Mouse (Mus musculus) Patski (cell line): ENCODE data around the gene Tom1l2. TPM values are rescaled to one million over a fixed set of nuclear protein-coding genes. Genes with fewer than 3 reads are reported as not detected.

Experiments used
- ATAC-seq: fragments of 100-300 bp; one replicate; pipeline ENCODE4 v1.8.0; 2021
- CTCF ChIA-PET: fragments of 350-600 bp; sonication (Branson Sonifier 250); formaldehyde crosslinking; loops from one replicate; lab custom pipeline; 2022; ENCODE audit warnings: inconsistent platforms; lab: Charles Lee
- POLR2A ChIA-PET: fragments of 350-600 bp; sonication (Branson Sonifier 250); formaldehyde crosslinking; loops from one replicate; lab custom pipeline; 2022; ENCODE audit warnings: antibody characterized with exemption, inconsistent platforms; lab: Charles Lee
- DNase-seq: peaks from one replicate; pipeline ENCODE4 v3.0.0-alpha.2; 2011; ENCODE audit warnings: low read depth, low spot score
- H3K27me3 ChIP-seq: fragments of 371-371 bp; one replicate; pipeline ENCODE4 v1.5.1; 2021
- CTCF ChIP-seq: fragments of 100-300 bp; IDR thresholded peaks from one replicate; pipeline ENCODE4 v1.5.1; 2021
- in situ Hi-C: fragments of 300-500 bp; cut with MboI; formaldehyde crosslinking; loops from 3 replicates; pipeline ENCODE4 v1.11.1; 2018; ENCODE audit warnings: low pct_unique_long_range_greater_than_20kb, mixed read lengths
- polyA plus RNA-seq: library from polyadenylated mRNA; unstranded; gene quantifications from one replicate; pipeline ENCODE4 v1.2.3, GENCODE M21; 2021

The Tom1l2 gene
- polyA plus RNA-seq, 1 experiment from 2014 or later, result 55.5 TPM

GRCm38 (mm10) chr11:60211761-60212160 lies 140.9 kb downstream of the Tom1l2 start:
- CTCF ChIA-PET, result interaction anchor here (3.9 kb wide), 1 partner anchor 12 kb away, joined by 16 read pairs; no protein-coding TSS in a partner anchor

GRCm38 (mm10) chr11:60211152-60211551 lies 141.6 kb downstream of the Tom1l2 start:
- ATAC-seq, result no peak
- CTCF ChIA-PET, result interaction anchor here (3.9 kb wide), 1 partner anchor 11 kb away, joined by 16 read pairs; no protein-coding TSS in a partner anchor
- no peak for TF ChIP-seq CTCF
- POLR2A ChIA-PET, result interaction anchor here (0.9 kb wide), 2 partner anchors 11 to 13 kb away, joined by 3 to 4 read pairs; no protein-coding TSS in a partner anchor
- in situ Hi-C loops, result no loop called here
- DNase-seq, result no peak
- no peaks in the 10 kb centered on the region for H3K27me3 ChIP-seq

More at GRCm38 (mm10) chr11:60211761-60212160, 140.9 kb downstream of the Tom1l2 start:
- no peak for ATAC-seq
- no peaks in the 10 kb centered on the region for H3K27me3 ChIP-seq
- in situ Hi-C loops, result no loop called here
- no peak for TF ChIP-seq CTCF
- POLR2A ChIA-PET, result interaction anchor here (0.9 kb wide), 1 partner anchor 12 kb away, joined by 4 read pairs; no protein-coding TSS in a partner anchor
- no peak for DNase-seq

GRCm38 (mm10) chr11:60210305-60210724 lies 142.4 kb downstream of the Tom1l2 start:
- in situ Hi-C loops, result no loop called here
- CTCF ChIA-PET, result interaction anchor here (3.9 kb wide), 1 partner anchor 10 kb away, joined by 16 read pairs; no protein-coding TSS in a partner anchor
- DNase-seq, result no peak

GRCm38 (mm10) chr11:60209933-60210249 lies 142.8 kb downstream of the Tom1l2 start:
- in situ Hi-C loops, result no loop called here
- H3K27me3 ChIP-seq, result no peaks in the 10 kb centered on the region
- POLR2A ChIA-PET, result no interaction called here
- CTCF ChIA-PET, result interaction anchor here (1.4 to 3.9 kb wide), 2 partner anchors 10 to 83 kb away, joined by 4 to 16 read pairs; no protein-coding TSS in a partner anchor
- DNase-seq, result no peak
- no peak for ATAC-seq
- no peak for TF ChIP-seq CTCF

More at GRCm38 (mm10) chr11:60210305-60210724, 142.4 kb downstream of the Tom1l2 start:
- ATAC-seq, result peak; percentile 27
- POLR2A ChIA-PET, result interaction anchor here (0.9 kb wide), 1 partner anchor 12 kb away, joined by 3 read pairs; no protein-coding TSS in a partner anchor
- no peak for TF ChIP-seq CTCF
- H3K27me3 ChIP-seq, result no peaks in the 10 kb centered on the region

- in situ Hi-C loops, result no loop called here
- TF ChIP-seq CTCF, result no peak
- DNase-seq (no peak), ATAC-seq (no peak)
- H3K27me3 ChIP-seq, result no peaks in the 10 kb centered on the region
- ChIA-PET POLR2A (interaction anchor here (0.6 to 1.2 kb wide), 3 partner anchors 8 to 208 kb away, joined by 3 read pairs; partner anchors contain the start of gene Gid4), CTCF (interaction anchor here (0.8 to 3.9 kb wide), 4 partner anchors 9 to 83 kb away, joined by 3 to 16 read pairs (median 4); no protein-coding TSS in a partner anchor)
These were observed 143.3 kb downstream of the Tom1l2 start for GRCm38 (mm10) chr11:60209217-60209932.

- ChIA-PET POLR2A (interaction anchor here (0.6 to 1.2 kb wide), 3 partner anchors 9 to 209 kb away, joined by 3 read pairs; partner anchors contain the start of gene Gid4), CTCF (interaction anchor here (0.8 to 3.9 kb wide), 4 partner anchors 9 to 84 kb away, joined by 3 to 16 read pairs (median 4); no protein-coding TSS in a partner anchor)
- ATAC-seq, result no peak
- no peak for DNase-seq
- no peak for TF ChIP-seq CTCF
- in situ Hi-C loops, result no loop called here
- no peaks in the 10 kb centered on the region for H3K27me3 ChIP-seq
These were observed 144.0 kb downstream of the Tom1l2 start for GRCm38 (mm10) chr11:60208712-60209111.

- H3K27me3 ChIP-seq, result no peaks in the 10 kb centered on the region
- no peak for DNase-seq
- in situ Hi-C loops, result no loop called here
- ChIA-PET CTCF (interaction anchor here (1.4 to 3.9 kb wide), 2 partner anchors 8 to 85 kb away, joined by 4 to 16 read pairs; no protein-coding TSS in a partner anchor), POLR2A (interaction anchor here (1.0 kb wide), 1 partner anchor 17 kb away, joined by 3 read pairs; no protein-coding TSS in a partner anchor)
- no peak for ATAC-seq
- TF ChIP-seq CTCF, result no peak
These were observed 144.5 kb downstream of the Tom1l2 start for GRCm38 (mm10) chr11:60208201-60208600.

- in situ Hi-C loops, result no loop called here
- DNase-seq, result no peak
- ChIA-PET CTCF (interaction anchor here (1.0 kb wide), 1 partner anchor 12 kb away, joined by 3 read pairs; no protein-coding TSS in a partner anchor), POLR2A (no interaction called here)
- H3K27me3 ChIP-seq, result no peaks in the 10 kb centered on the region
- no peak for TF ChIP-seq CTCF
- no peak for ATAC-seq
These were observed 146.5 kb downstream of the Tom1l2 start for GRCm38 (mm10) chr11:60206207-60206606.

GRCm38 (mm10) chr11:60205026-60205425 lies 147.7 kb downstream of the Tom1l2 start:
- no peak for ATAC-seq
- H3K27me3 ChIP-seq, result no peaks in the 10 kb centered on the region
- ChIA-PET CTCF (no interaction called here), POLR2A (interaction anchor here (0.6 kb wide), 1 partner anchor 176 kb away, joined by 5 read pairs; no protein-coding TSS in a partner anchor)
- DNase-seq, result no peak
- TF ChIP-seq CTCF, result no peak
- in situ Hi-C loops, result no loop called here
